ENCODE assay signal across 8 mouse cellular contexts in the genomic region with DNA sequence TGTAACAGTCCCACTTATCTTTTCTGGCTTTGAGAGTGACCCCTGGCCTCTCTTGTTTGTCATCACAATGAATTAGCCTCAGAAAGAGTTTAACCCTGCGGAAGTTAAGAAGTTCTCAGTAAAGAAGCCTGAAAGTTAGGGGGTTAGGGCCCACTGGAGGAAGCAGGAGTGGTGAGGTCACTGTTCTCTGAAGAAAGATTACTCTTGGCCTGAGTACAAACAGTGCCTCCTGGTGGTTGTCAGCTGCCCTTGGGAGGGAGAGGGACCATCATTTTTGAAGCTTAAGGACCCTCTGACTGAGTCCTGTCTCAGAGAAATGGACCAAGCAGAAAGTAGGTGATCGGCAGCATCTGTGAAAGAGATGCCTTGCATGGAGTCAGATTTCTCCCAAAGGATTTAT.
A peak's percentile ranks its signal among the peaks of the same experiment; 100 is the strongest.
DNase-seq lines count a peak whose midpoint lies in the region; TF ChIP-seq lines count a peak whose summit lies in the region.

No protein-coding gene starts in this region.

- no peak overlapping the region for H3K27ac ChIP-seq in layer of hippocampus, adult 2 months
- H3K27ac ChIP-seq in small intestine, adult 2 months (ENCODE audit: insufficient read depth, low read depth, low read length) = no peak overlapping the region

- WGBS in small intestine, adult 2 months = 52% methylated on average over 2 of the region's 2 CpGs

- TF ChIP-seq POLR2A in small intestine, adult 2 months (IDR thresholded peaks at IDR 0.05; ENCODE audit: low read depth, low read length) = no peak

- no peaks in the 10 kb centered on the region for H3K27me3 ChIP-seq in small intestine, adult 2 months (ENCODE audit: control insufficient read depth, insufficient read depth, low read length)

- no peaks in the 10 kb centered on the region for H3K4me1 ChIP-seq in small intestine, adult 2 months (ENCODE audit: control insufficient read depth, insufficient read depth, insufficient read length, low read length)

- no peaks in the 10 kb centered on the region for H3K36me3 ChIP-seq in small intestine, adult 2 months (ENCODE audit: control insufficient read depth, insufficient read depth, low read length)

- no peak for DNase-seq in layer of hippocampus, adult 2 months (ENCODE audit: low spot score in 2 of 2)
- no peak for DNase-seq in layer of hippocampus, adult 18-20 months (ENCODE audit: low spot score in 2 of 2)
- peak; percentile 38 for DNase-seq in ES-CJ7 (ENCODE audit: low read depth, low spot score)
- DNase-seq in embryo, embryonic 11.5 days (ENCODE audit: low read depth, low spot score) = peak; percentile 32
- peak; percentile 20 to 57 for DNase-seq in kidney, postnatal 36 days
- no peak for DNase-seq in cerebellum, adult 9-11 months
- DNase-seq in cerebellum, adult 11-12 months = no peak

- peak; percentile 67 for TF ChIP-seq CTCF in layer of hippocampus, adult 2 months (conservative IDR thresholded peaks at IDR 0.05)
- peak; percentile 46; the same call in 1 of the 2 replicates for TF ChIP-seq CTCF in small intestine, adult 2 months (IDR thresholded peaks at IDR 0.05; ENCODE audit: extremely low read depth, insufficient read length, insufficient replicate concordance, low read depth, low read length)

- H3K4me3 ChIP-seq in layer of hippocampus, adult 2 months = no peak overlapping the region
- H3K4me3 ChIP-seq in small intestine, adult 2 months (ENCODE audit: low read depth, low read length) = no peak overlapping the region

Comparison
In these comparisons a context has a peak if more than half of its experiments do, and no peak if none do; other contexts are left out.
1. DNase-seq: peak in ES-CJ7 (single experiment), embryo, embryonic 11.5 days (single experiment) and kidney, postnatal 36 days (2 of 2); none in layer of hippocampus, adult 2 months (0 of 2), layer of hippocampus, adult 18-20 months (0 of 2), cerebellum, adult 9-11 months (single experiment) and cerebellum, adult 11-12 months (single experiment).